Mouse (Mus musculus) adipocyte (in vitro differentiated cells): Measurements from ENCODE around the gene Tceal9.
A peak's percentile ranks its signal among the peaks of the same experiment; 100 is the strongest.
"Not testable (repeated sequence)": the region's sequence is repeated elsewhere in the genome, so short reads cannot be mapped to it uniquely, and the experiment has no call there.

Source experiments
- DNase-seq: peaks from one replicate; pipeline ENCODE4 v3.0.0-alpha.2; 2016; ENCODE audit warnings: low spot score

Gene Tceal9

DNA sequence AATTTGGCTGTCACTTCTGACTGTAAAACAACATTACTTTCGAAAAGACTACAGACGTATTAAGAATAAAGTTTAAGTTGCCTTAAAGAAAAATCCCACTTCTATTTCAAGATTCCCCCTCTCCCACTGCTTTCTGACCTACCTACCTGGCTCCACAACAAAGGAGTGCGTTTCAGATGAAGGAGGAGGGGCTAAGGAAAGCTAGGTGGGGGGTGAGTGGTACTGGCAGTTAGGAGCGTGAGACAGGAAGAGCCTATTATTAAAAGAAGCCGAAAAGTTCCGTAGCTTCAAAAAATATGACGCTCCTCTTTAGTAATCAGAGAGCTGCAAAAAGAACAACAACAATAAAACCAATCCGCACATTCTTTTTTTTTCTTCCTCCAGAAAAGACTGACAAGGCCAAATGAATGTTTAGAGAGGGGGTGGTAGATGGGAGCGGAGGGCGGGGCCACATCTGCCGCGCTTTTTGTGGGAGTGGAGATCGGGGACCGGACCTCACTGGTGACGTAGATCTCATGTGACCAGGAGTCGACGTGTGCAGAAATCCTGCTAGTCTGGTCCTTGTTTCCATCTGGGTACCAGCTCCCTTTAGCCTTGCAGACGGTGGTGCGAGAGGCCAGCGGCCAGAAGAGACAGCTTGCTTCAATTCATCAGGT lies at the start of gene Tceal9:
Tceal9 (plus strand) TSS at position 506 of the 656 bp plus-strand sequence.
- peak; percentile 73 for DNase-seq

GRCm38 (mm10) chrX:136195193-136195944 lies 49.5 kb upstream of the Tceal9 start:
- DNase-seq = no peak

- DNase-seq = peak; percentile 12
These were observed 48.0 kb upstream of the Tceal9 start for GRCm38 (mm10) chrX:136196873-136197272.

- DNase-seq = no peak
These were observed 41.6 kb upstream of the Tceal9 start for GRCm38 (mm10) chrX:136203257-136203656.

GRCm38 (mm10) chrX:136203664-136204066 lies 41.2 kb upstream of the Tceal9 start, which contains the start of gene Tceal5:
Gene Tceal5 (minus strand): TSS chrX:136203876.
- no peak for DNase-seq

GRCm38 (mm10) chrX:136204406-136204805 lies 40.5 kb upstream of the Tceal9 start:
- DNase-seq = no peak

- DNase-seq = no peak
These were observed 31.5 kb upstream of the Tceal9 start for GRCm38 (mm10) chrX:136213396-136213795.

GRCm38 (mm10) chrX:136214729-136215677 lies 29.9 kb upstream of the Tceal9 start, which contains the start of the genes Tceal7 and Bex1:
Gene Tceal7 (plus strand): TSS chrX:136214779.
Gene Bex1 (minus strand): TSS chrX:136215513.
- DNase-seq = not testable (repeated sequence)

- DNase-seq = no peak
These were observed 28.6 kb upstream of the Tceal9 start for GRCm38 (mm10) chrX:136216303-136216702.

- DNase-seq = no peak
These were observed 21.2 kb upstream of the Tceal9 start for GRCm38 (mm10) chrX:136223714-136224113.

- no peak for DNase-seq
These were observed 17.1 kb upstream of the Tceal9 start for GRCm38 (mm10) chrX:136227768-136228167.

- peak; percentile 26 for DNase-seq
These were observed 6.8 kb upstream of the Tceal9 start for GRCm38 (mm10) chrX:136238118-136238517.

GRCm38 (mm10) chrX:136243181-136243580 lies 1.7 kb upstream of the Tceal9 start:
- no peak for DNase-seq

- DNase-seq = peak; percentile 6
These were observed 717 bp downstream of the Tceal9 start for GRCm38 (mm10) chrX:136245521-136246071.

DNA sequence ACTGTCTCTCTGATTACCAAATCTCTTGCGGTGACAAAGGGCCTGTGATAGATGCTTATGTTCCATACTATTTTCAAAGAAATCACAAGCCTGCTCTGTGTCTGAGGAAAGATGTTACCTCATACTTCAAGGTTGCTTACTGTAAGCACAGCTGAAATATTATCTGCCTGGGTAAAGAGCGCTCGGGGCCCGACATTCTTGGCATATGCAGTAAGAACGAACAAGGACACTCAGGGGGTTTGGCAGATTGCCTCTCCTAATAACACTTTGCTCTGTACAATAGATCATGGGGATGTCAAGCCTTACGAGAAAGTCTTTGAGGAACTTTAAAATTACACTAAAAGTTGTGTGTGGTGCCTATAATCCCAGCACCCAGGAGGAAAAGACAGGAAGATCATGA lies 3.9 kb downstream of the Tceal9 start:
- DNase-seq = no peak

DNA sequence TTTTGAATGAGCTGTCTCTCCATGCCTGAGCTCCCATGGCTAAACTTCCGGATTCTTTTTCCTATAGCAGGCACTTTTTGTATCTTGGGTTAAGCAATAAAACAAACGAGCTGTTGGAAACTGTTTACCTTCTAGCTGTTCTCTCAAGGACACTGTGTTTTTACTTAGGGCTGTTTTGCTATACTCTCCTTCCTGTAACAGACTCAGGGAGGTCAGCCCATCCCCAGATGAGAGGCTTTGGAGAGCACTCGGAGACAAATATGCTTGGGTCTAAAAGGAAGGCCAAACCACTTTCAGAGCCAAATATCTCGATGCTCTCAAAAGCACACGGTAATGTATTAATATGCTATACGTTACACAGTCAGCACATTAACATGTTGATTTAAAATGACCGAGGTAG lies 4.8 kb downstream of the Tceal9 start:
- no peak for DNase-seq

- DNase-seq = no peak
These were observed 7.3 kb downstream of the Tceal9 start for GRCm38 (mm10) chrX:136252023-136252729.

DNA sequence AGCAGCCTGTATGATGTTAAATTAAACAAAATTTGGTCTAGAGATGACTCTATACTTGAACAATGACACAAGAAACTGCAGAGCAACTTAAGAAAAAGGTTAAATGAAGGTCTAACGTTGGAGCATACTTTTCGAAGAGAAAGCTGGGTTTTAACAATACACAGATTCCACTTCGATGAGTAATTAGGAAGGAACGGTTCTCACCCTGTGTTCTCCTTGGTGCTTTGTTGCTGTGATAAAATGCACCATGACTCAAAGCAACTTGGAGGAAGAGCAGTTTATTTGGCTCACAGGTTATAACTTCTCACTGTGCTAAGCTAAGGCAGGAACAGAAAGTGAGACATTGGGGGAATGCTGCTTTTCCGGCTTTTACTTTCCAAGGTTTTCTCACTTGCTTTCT lies 22.8 kb downstream of the Tceal9 start:
- DNase-seq = no peak

GRCm38 (mm10) chrX:136268173-136268572 lies 23.3 kb downstream of the Tceal9 start:
- no peak for DNase-seq

GRCm38 (mm10) chrX:136269743-136270392 lies 25.0 kb downstream of the Tceal9 start, which contains the start of gene Bex3:
Gene Bex3 (plus strand): TSS chrX:136270253.
- not testable (repeated sequence) for DNase-seq
